Mouse (Mus musculus) intestine, postnatal 0 days (tissue): ENCODE data around the gene Plekhn1. TPM values are rescaled to one million over a fixed set of nuclear protein-coding genes. Genes with fewer than 3 reads are reported as not detected.

Experiments used
- ATAC-seq: fragments of 200-750 bp; cut with Nextera tagmentation; 2 replicates; pipeline ENCODE4 v1.8.0; 2017; ENCODE audit warnings: mild to moderate bottlenecking, moderate TSS enrichment, moderate library complexity
- H3K27ac ChIP-seq: fragments of 300-500 bp; sonication (generic); 2 replicates; pipeline ENCODE4 v1.5.1; 2014; ENCODE audit warnings: mild to moderate bottlenecking, low read depth, low read length, moderate library complexity
- H3K27me3 ChIP-seq: fragments of 300-500 bp; sonication (generic); replicated peaks from 2 replicates; pipeline ENCODE4 v1.6.1; 2014; ENCODE audit warnings: low read length, mixed read lengths; ENCODE audit not compliant: control insufficient read depth, insufficient read depth
- H3K36me3 ChIP-seq: fragments of 300-500 bp; sonication (generic); 2 replicates; pipeline ENCODE4 v1.6.1; 2014; ENCODE audit warnings: mild to moderate bottlenecking, moderate library complexity; ENCODE audit not compliant: control insufficient read depth, insufficient read depth
- H3K4me1 ChIP-seq: fragments of 300-500 bp; sonication (generic); replicated peaks from 2 replicates; pipeline ENCODE4 v1.6.1; 2014; ENCODE audit warnings: antibody characterized with exemption, low read length, mixed read lengths; ENCODE audit not compliant: control insufficient read depth, insufficient read depth
- H3K4me2 ChIP-seq: fragments of 300-500 bp; sonication (generic); replicated peaks from 2 replicates; pipeline ENCODE4 v1.6.1; 2014; ENCODE audit warnings: low read depth, mild to moderate bottlenecking, moderate library complexity
- H3K4me3 ChIP-seq: fragments of 300-500 bp; sonication (generic); 2 replicates; pipeline ENCODE4 v1.5.1; 2014; ENCODE audit warnings: low read depth, low read length
- H3K9ac ChIP-seq: fragments of 300-500 bp; sonication (generic); 2 replicates; pipeline ENCODE4 v1.6.1; 2014; ENCODE audit warnings: mild to moderate bottlenecking, low read depth, low read length
- H3K9me3 ChIP-seq: fragments of 300-500 bp; sonication (generic); 2 replicates; pipeline ENCODE4 v1.6.1; 2016; ENCODE audit warnings: mixed run types; ENCODE audit not compliant: control insufficient read depth
- CTCF ChIP-seq: sonication (generic); IDR thresholded peaks from 2 replicates; pipeline ENCODE4 v1.5.1; 2016; ENCODE audit warnings: low read depth, mild to moderate bottlenecking, control low read depth, antibody characterized with exemption, moderate library complexity
- WGBS: fragments of 180-500 bp; shearing (Covaris S2); extraction: QIAGEN DNeasy Blood & Tissue Kit; methylation state at CpG from one replicate; pipeline ENCODE4 v1.1.7; 2014; 5-methylcytosine and 5-hydroxymethylcytosine counted together
- polyA plus RNA-seq: library from polyadenylated mRNA; unstranded; fragments of >200 nt; fragmentation: Nextera tagmentation; extraction: Ambion mirVana; gene quantifications from 2 replicates; pipeline ENCODE4 v1.2.1, GENCODE M21; 2015

Gene Plekhn1
- polyA plus RNA-seq, 1 experiment from 2014 or later, result 8.3 TPM

DNA sequence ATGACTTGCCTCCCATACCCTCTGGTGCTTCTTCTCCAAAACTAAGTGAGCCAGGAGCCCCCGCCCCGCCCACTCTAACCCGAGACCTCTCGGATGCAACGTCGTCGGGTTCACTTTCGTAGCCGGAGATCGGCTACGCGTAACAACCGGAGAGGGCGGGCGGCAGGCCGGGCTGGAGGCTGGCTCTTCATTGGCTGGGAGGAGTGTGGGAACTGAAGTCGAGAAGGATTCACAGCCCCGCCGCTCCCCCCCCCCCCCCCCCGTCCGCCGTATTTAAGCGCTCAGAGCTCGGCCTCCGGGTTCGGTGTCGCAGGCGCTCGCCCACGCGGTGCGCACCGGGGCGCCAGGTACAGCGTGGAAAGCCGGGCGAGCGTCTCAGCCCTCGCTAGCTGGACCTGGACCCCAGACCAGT, 31.6 kb downstream of the Plekhn1 start, which contains the start of gene AW011738:
AW011738 (plus strand) TSS at position 304 of the 412 bp plus-strand sequence.
- peak; percentile 52 for ATAC-seq
- 0 out of 2 replicates have a peak, but pooled peaks cover 2% of the 10 kb centered on the region for H3K4me1 ChIP-seq
- TF ChIP-seq CTCF, result no peak
- H3K4me2 ChIP-seq, result peak within 1 kb of the TSS; percentile 77
- peaks cover 25% of the 10 kb centered on the region for H3K27me3 ChIP-seq
- peak within 1 kb of the TSS; percentile 47 for H3K9ac ChIP-seq
- H3K27ac ChIP-seq, result 0 out of 2 replicates have a peak within 1 kb of the TSS, but pooled peaks have one; percentile 35
- H3K9me3 ChIP-seq, result no peaks in the 10 kb centered on the region
- no peaks in the 10 kb centered on the region for H3K36me3 ChIP-seq
- WGBS, result 1% methylated on average over 31 of the region's 39 CpGs
- peak within 1 kb of the TSS; percentile 49 for H3K4me3 ChIP-seq

- H3K27ac ChIP-seq, result 0 out of 2 replicates have a peak overlapping the region, but pooled peaks have one; percentile 17
- H3K4me3 ChIP-seq, result peak overlapping the region; percentile 49
- H3K36me3 ChIP-seq, result no peaks in the 10 kb centered on the region
- H3K9me3 ChIP-seq, result no peaks in the 10 kb centered on the region
- no peak for ATAC-seq
- TF ChIP-seq CTCF, result no peak
- peaks cover 25% of the 10 kb centered on the region for H3K27me3 ChIP-seq
- WGBS, result 37% methylated on average over 12 of the region's 12 CpGs
- 0 out of 2 replicates have a peak, but pooled peaks cover 2% of the 10 kb centered on the region for H3K4me1 ChIP-seq
- no peak overlapping the region for H3K9ac ChIP-seq
- peak overlapping the region; percentile 77 for H3K4me2 ChIP-seq
Measured at GRCm38 (mm10) chr4:156202462-156202893, 32.2 kb downstream of the Plekhn1 start.

DNA sequence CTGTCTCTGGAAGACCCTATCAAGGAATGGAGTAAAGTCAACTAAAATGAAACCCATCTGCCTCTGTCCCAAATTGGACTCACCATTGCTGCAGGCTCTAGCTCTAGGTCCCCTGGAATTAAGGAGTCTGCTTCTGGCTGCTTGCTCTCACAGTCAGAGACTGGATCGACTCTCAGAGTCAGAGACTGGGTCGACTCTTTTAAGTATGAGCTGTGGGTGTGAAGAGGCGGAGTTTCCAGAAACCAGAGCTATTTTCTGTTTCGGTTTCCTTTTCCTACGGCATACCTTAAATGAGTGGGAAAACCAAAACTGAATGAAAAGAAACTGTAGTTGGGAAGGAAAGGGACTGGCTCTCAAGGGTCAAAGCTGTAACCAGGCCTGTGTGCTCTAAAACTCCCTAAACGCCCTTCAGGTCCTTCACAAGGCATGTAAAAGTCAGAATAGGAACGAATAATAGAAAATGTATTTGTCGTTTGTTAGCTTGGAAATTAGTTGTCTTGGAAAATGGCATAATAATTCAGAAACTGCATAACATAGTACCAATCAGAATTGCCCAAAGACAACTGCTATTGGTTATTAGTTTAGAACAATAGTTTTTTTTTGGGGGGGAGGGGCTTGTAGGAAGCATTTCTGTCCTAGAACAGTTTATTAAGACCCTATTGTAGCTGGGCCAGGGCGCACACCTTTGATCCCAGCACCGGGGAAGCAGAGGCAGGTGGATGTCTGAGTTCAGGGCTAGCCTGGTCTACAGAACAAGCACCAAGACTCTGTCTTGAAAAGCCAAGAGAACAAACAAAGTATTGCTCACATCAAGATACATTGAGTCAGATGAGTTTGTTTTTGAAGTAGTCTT, 33.8 kb downstream of the Plekhn1 start, which contains the start of gene Isg15:
Isg15 (minus strand) TSS at position 196 of the 853 bp plus-strand sequence.
- H3K36me3 ChIP-seq, result no peaks in the 10 kb centered on the region
- ATAC-seq, result no peak
- peaks cover 25% of the 10 kb centered on the region for H3K27me3 ChIP-seq
- 0 out of 2 replicates have a peak within 1 kb of the TSS, but pooled peaks have one; percentile 22 for H3K9ac ChIP-seq
- H3K27ac ChIP-seq, result peak within 1 kb of the TSS; percentile 16; the same call in 1 of the 2 replicates
- no peaks in the 10 kb centered on the region for H3K9me3 ChIP-seq
- 50% methylated on average over 10 of the region's 10 CpGs for WGBS
- peaks cover 7% of the 10 kb centered on the region; the same call in 1 of the 2 replicates for H3K4me1 ChIP-seq
- no peak for TF ChIP-seq CTCF
- H3K4me2 ChIP-seq, result peak within 1 kb of the TSS; percentile 54
- peak within 1 kb of the TSS; percentile 20 for H3K4me3 ChIP-seq

DNA sequence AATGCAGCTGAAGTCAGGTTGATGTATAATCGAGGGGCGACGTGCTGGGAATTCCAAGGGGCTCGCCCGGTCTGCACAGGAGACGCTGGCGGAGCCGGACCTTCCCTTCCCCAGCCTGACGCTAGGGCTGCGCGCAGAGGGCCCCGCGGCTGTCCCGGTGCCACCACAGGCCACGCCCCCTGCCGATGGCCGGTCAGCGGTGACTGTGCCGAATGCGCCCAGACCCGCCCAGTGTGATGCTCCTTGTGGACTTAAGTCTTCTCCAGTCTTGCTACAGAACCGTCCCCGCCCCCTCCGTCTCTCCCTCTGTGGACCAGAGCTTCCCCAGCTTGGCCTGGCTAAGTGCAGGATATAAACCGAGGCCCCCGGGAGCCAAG, 36.8 kb downstream of the Plekhn1 start:
- TF ChIP-seq CTCF, result peak; percentile 64
- Histone ChIP-seq H3K27ac (peak overlapping the region; percentile 97), H3K9me3 (no peaks in the 10 kb centered on the region), H3K36me3 (no peaks in the 10 kb centered on the region), H3K4me2 (peak overlapping the region; percentile 98), H3K27me3 (peaks cover 9% of the 10 kb centered on the region; the same call in 1 of the 2 replicates), H3K9ac (peak overlapping the region; percentile 83), H3K4me1 (peaks cover 7% of the 10 kb centered on the region; the same call in 1 of the 2 replicates), H3K4me3 (peak overlapping the region; percentile 83)
- 0% methylated on average over 26 of the region's 26 CpGs for WGBS
- ATAC-seq, result peak; percentile 92

- peak within 1 kb of the TSS; percentile 83 for H3K9ac ChIP-seq
- no peak for TF ChIP-seq CTCF
- H3K9me3 ChIP-seq, result no peaks in the 10 kb centered on the region
- H3K4me3 ChIP-seq, result peak within 1 kb of the TSS; percentile 83
- H3K27ac ChIP-seq, result peak within 1 kb of the TSS; percentile 97
- peaks cover 5% of the 10 kb centered on the region; the same call in 1 of the 2 replicates for H3K4me1 ChIP-seq
- H3K27me3 ChIP-seq, result peaks cover 4% of the 10 kb centered on the region; the same call in 1 of the 2 replicates
- peak within 1 kb of the TSS; percentile 98 for H3K4me2 ChIP-seq
- no peaks in the 10 kb centered on the region for H3K36me3 ChIP-seq
- 1% methylated on average over 49 of the region's 88 CpGs for WGBS
- ATAC-seq, result peak; percentile 78
Measured at GRCm38 (mm10) chr4:156197131-156197828, 37.4 kb downstream of the Plekhn1 start, which contains the start of gene Agrn. Agrn (minus strand) TSS chr4:156197488.
